Mouse (Mus musculus) stomach, postnatal 0 days (tissue): Measurements from ENCODE around the gene Cbx3. TPM values are rescaled to one million over a fixed set of nuclear protein-coding genes. Genes with fewer than 3 reads are reported as not detected.
A peak's percentile ranks its signal among the peaks of the same experiment; 100 is the strongest.
"Not testable (repeated sequence)": the region's sequence is repeated elsewhere in the genome, so short reads cannot be mapped to it uniquely, and the experiment has no call there.

Experiments used
- ATAC-seq: fragments of 200-750 bp; cut with Nextera tagmentation; 2 replicates; pipeline ENCODE4 v1.8.0; 2017; ENCODE audit not compliant: low FRiP score, low TSS enrichment
- DNase-seq: peaks from one replicate; pipeline ENCODE4 v3.0.0-alpha.2; 2016; ENCODE audit warnings: low spot score
- H3K27ac ChIP-seq: fragments of 300-500 bp; sonication (generic); replicated peaks from 2 replicates; pipeline ENCODE4 v1.5.1; 2014; ENCODE audit warnings: mild to moderate bottlenecking, control low read depth
- H3K27me3 ChIP-seq: fragments of 300-500 bp; sonication (generic); 2 replicates; pipeline ENCODE4 v1.6.1; 2014; ENCODE audit warnings: low read length; ENCODE audit not compliant: control insufficient read depth, insufficient read depth
- H3K36me3 ChIP-seq: fragments of 300-500 bp; sonication (generic); 2 replicates; pipeline ENCODE4 v1.6.1; 2014; ENCODE audit warnings: low read length, mixed read lengths; ENCODE audit not compliant: control insufficient read depth, insufficient read depth
- H3K4me1 ChIP-seq: fragments of 300-500 bp; sonication (generic); replicated peaks from 2 replicates; pipeline ENCODE4 v1.6.1; 2014; ENCODE audit warnings: antibody characterized with exemption; ENCODE audit not compliant: control insufficient read depth, insufficient read depth
- H3K4me2 ChIP-seq: fragments of 300-500 bp; sonication (generic); replicated peaks from 2 replicates; pipeline ENCODE4 v1.6.1; 2014; ENCODE audit warnings: low read depth, mild to moderate bottlenecking, control low read depth, moderate library complexity
- H3K4me3 ChIP-seq: fragments of 300-500 bp; sonication (generic); 2 replicates; pipeline ENCODE4 v1.5.1; 2014; ENCODE audit warnings: low read depth, low read length, control low read depth
- H3K9ac ChIP-seq: fragments of 300-500 bp; sonication (generic); 2 replicates; pipeline ENCODE4 v1.6.1; 2014; ENCODE audit warnings: mild to moderate bottlenecking, low read length, control low read depth, mixed read lengths
- H3K9me3 ChIP-seq: fragments of 300-500 bp; sonication (generic); 2 replicates; pipeline ENCODE4 v1.6.1; 2016; ENCODE audit warnings: low read length; ENCODE audit not compliant: control insufficient read depth
- CTCF ChIP-seq: IDR thresholded peaks from 2 replicates; pipeline ENCODE4 v1.5.1; 2016; ENCODE audit warnings: antibody characterized with exemption, low read depth, mild to moderate bottlenecking, moderate library complexity
- EP300 ChIP-seq: optimal IDR thresholded peaks from 2 replicates; pipeline ENCODE3; 2016; ENCODE audit warnings: antibody characterized with exemption
- WGBS: fragments of 180-500 bp; shearing (Covaris S2); extraction: QIAGEN DNeasy Blood & Tissue Kit; methylation state at CpG from one replicate; pipeline ENCODE4 v1.1.7; 2014; 5-methylcytosine and 5-hydroxymethylcytosine counted together
- polyA plus RNA-seq: library from polyadenylated mRNA; unstranded; fragments of >200 nt; fragmentation: Nextera tagmentation; extraction: Ambion mirVana; gene quantifications from 2 replicates; pipeline ENCODE4 v1.2.1, GENCODE M21; 2015

Cbx3 gene
- polyA plus RNA-seq, 1 experiment from 2014 or later: 224 TPM

GRCm38 (mm10) chr6:51479136-51479731, 9.1 kb downstream of the Cbx3 start:
- Histone ChIP-seq H3K4me2 (no peak overlapping the region), H3K9ac (no peak overlapping the region), H3K9me3 (no peaks in the 10 kb centered on the region), H3K27ac (no peak overlapping the region), H3K4me3 (no peak overlapping the region), H3K36me3 (peaks cover 22% of the 10 kb centered on the region), H3K27me3 (no peaks in the 10 kb centered on the region), H3K4me1 (no peaks in the 10 kb centered on the region)
- no peak for ATAC-seq
- TF ChIP-seq EP300 (no peak), CTCF (no peak)
- no peak for DNase-seq
- 89% methylated on average over 4 of the region's 4 CpGs for WGBS

GRCm38 (mm10) chr6:51481548-51481947, 11.4 kb downstream of the Cbx3 start:
- 90% methylated on average over 8 of the region's 8 CpGs for WGBS
- Histone ChIP-seq H3K9ac (no peak overlapping the region), H3K4me2 (no peak overlapping the region), H3K4me1 (no peaks in the 10 kb centered on the region), H3K4me3 (no peak overlapping the region), H3K27me3 (no peaks in the 10 kb centered on the region), H3K9me3 (no peaks in the 10 kb centered on the region), H3K36me3 (peaks cover 22% of the 10 kb centered on the region), H3K27ac (no peak overlapping the region)
- TF ChIP-seq EP300 (no peak), CTCF (no peak)
- DNase-seq (no peak), ATAC-seq (no peak)

GRCm38 (mm10) chr6:51483861-51484260, 13.7 kb downstream of the Cbx3 start:
- Histone ChIP-seq H3K9me3 (no peaks in the 10 kb centered on the region), H3K27me3 (no peaks in the 10 kb centered on the region)
- TF ChIP-seq EP300 (no peak), CTCF (no peak)

GRCm38 (mm10) chr6:51484556-51484955, 14.4 kb downstream of the Cbx3 start:
- peaks cover 19% of the 10 kb centered on the region for H3K36me3 ChIP-seq
- TF ChIP-seq CTCF: peak; percentile 30; the same call in 1 of the 2 replicates
- H3K4me2 ChIP-seq, H3K9me3 ChIP-seq, H3K27ac ChIP-seq, ATAC-seq, H3K27me3 ChIP-seq, H3K4me3 ChIP-seq, DNase-seq, H3K4me1 ChIP-seq, H3K9ac ChIP-seq: not testable (repeated sequence)
- WGBS: 89% methylated on average over 8 of the region's 8 CpGs

More at GRCm38 (mm10) chr6:51483861-51484260, 13.7 kb downstream of the Cbx3 start:
- H3K4me3 ChIP-seq: no peak overlapping the region
- H3K4me2 ChIP-seq: no peak overlapping the region
- H3K4me1 ChIP-seq: no peaks in the 10 kb centered on the region
- no peak for DNase-seq
- H3K9ac ChIP-seq: no peak overlapping the region
- H3K36me3 ChIP-seq: peaks cover 20% of the 10 kb centered on the region
- ATAC-seq: no peak
- no peak overlapping the region for H3K27ac ChIP-seq
- 90% methylated on average over 3 of the region's 3 CpGs for WGBS

GRCm38 (mm10) chr6:51485646-51486045, 15.5 kb downstream of the Cbx3 start:
- Histone ChIP-seq H3K4me1 (no peaks in the 10 kb centered on the region), H3K4me2 (no peak overlapping the region), H3K27me3 (no peaks in the 10 kb centered on the region), H3K4me3 (no peak overlapping the region), H3K36me3 (peaks cover 9% of the 10 kb centered on the region), H3K9me3 (no peaks in the 10 kb centered on the region), H3K27ac (no peak overlapping the region), H3K9ac (no peak overlapping the region)
- TF ChIP-seq EP300: no peak
- TF ChIP-seq CTCF: no peak
- ATAC-seq (no peak), DNase-seq (no peak)
- 56% methylated on average over 2 of the region's 2 CpGs for WGBS

- TF ChIP-seq EP300 (no peak), CTCF (no peak)
- Histone ChIP-seq H3K4me1 (no peaks in the 10 kb centered on the region), H3K9ac (no peak overlapping the region), H3K27me3 (no peaks in the 10 kb centered on the region), H3K9me3 (no peaks in the 10 kb centered on the region), H3K27ac (no peak overlapping the region), H3K4me2 (no peak overlapping the region), H3K4me3 (no peak overlapping the region), H3K36me3 (peaks cover 7% of the 10 kb centered on the region; the same call in 1 of the 2 replicates)
- DNase-seq: no peak
- ATAC-seq: no peak
- WGBS: 48% methylated on average over 7 of the region's 7 CpGs
Observed at GRCm38 (mm10) chr6:51486076-51486710, 16.0 kb downstream of the Cbx3 start.
